Mouse (Mus musculus): Measurements from ENCODE around the gene Ttyh2.
A peak's percentile ranks its signal among the peaks of the same experiment; 100 is the strongest.

The Ttyh2 gene

GRCm38 (mm10) chr11:114680291-114680690 is 5.1 kb downstream of the Ttyh2 start:
- peak; percentile 86 to 94 for DNase-seq (ENCODE audit: inconsistent age in 2 of 2, low spot score in 1 of 2)

GRCm38 (mm10) chr11:114681054-114681453 is 5.8 kb downstream of the Ttyh2 start:
- DNase-seq (ENCODE audit: inconsistent age in 2 of 2, low spot score in 1 of 2): peak in 1 of 2 experiments; percentile 54

- DNase-seq (ENCODE audit: inconsistent age in 2 of 2, low spot score in 1 of 2): peak in 1 of 2 experiments; percentile 9
These were observed 7.2 kb downstream of the Ttyh2 start for GRCm38 (mm10) chr11:114682321-114682900.

- peak; percentile 23 to 63 for DNase-seq (ENCODE audit: inconsistent age in 2 of 2, low spot score in 1 of 2)
These were observed 7.9 kb downstream of the Ttyh2 start for GRCm38 (mm10) chr11:114683029-114683721.

GRCm38 (mm10) chr11:114683722-114684621 is 8.7 kb downstream of the Ttyh2 start:
- DNase-seq (ENCODE audit: inconsistent age in 2 of 2, low spot score in 1 of 2): no peak

GRCm38 (mm10) chr11:114684627-114685373 is 9.6 kb downstream of the Ttyh2 start:
- DNase-seq (ENCODE audit: inconsistent age in 2 of 2, low spot score in 1 of 2): peak in 1 of 2 experiments; percentile 61

GRCm38 (mm10) chr11:114685526-114686040 is 10.4 kb downstream of the Ttyh2 start:
- no peak for DNase-seq (ENCODE audit: inconsistent age in 2 of 2, low spot score in 1 of 2)

GRCm38 (mm10) chr11:114686221-114686959 is 11.2 kb downstream of the Ttyh2 start:
- peak in 1 of 2 experiments; percentile 45 for DNase-seq (ENCODE audit: inconsistent age in 2 of 2, low spot score in 1 of 2)

GRCm38 (mm10) chr11:114687574-114688188 is 12.4 kb downstream of the Ttyh2 start:
- peak; percentile 64 to 90 for DNase-seq (ENCODE audit: inconsistent age in 2 of 2, low spot score in 1 of 2)

- DNase-seq (ENCODE audit: inconsistent age in 2 of 2, low spot score in 1 of 2): no peak
These were observed 13.5 kb downstream of the Ttyh2 start for GRCm38 (mm10) chr11:114688729-114689128.

- DNase-seq (ENCODE audit: inconsistent age in 2 of 2, low spot score in 1 of 2): no peak
These were observed 15.0 kb downstream of the Ttyh2 start for GRCm38 (mm10) chr11:114690192-114690591.

- peak; percentile 86 to 91 for DNase-seq (ENCODE audit: inconsistent age in 2 of 2, low spot score in 1 of 2)
These were observed 16.4 kb downstream of the Ttyh2 start for GRCm38 (mm10) chr11:114691454-114692182.

GRCm38 (mm10) chr11:114692601-114693000 is 17.4 kb downstream of the Ttyh2 start:
- DNase-seq (ENCODE audit: inconsistent age in 2 of 2, low spot score in 1 of 2): peak in 1 of 2 experiments; percentile 46

- DNase-seq (ENCODE audit: inconsistent age in 2 of 2, low spot score in 1 of 2): peak in 1 of 2 experiments; percentile 50
These were observed 18.2 kb downstream of the Ttyh2 start for GRCm38 (mm10) chr11:114693456-114693855.

GRCm38 (mm10) chr11:114694451-114694850 is 19.2 kb downstream of the Ttyh2 start:
- DNase-seq (ENCODE audit: inconsistent age in 2 of 2, low spot score in 1 of 2): peak; percentile 84 to 92

- no peak for DNase-seq (ENCODE audit: inconsistent age in 2 of 2, low spot score in 1 of 2)
These were observed 23.3 kb downstream of the Ttyh2 start for GRCm38 (mm10) chr11:114698496-114698895.

GRCm38 (mm10) chr11:114699511-114699910 is 24.3 kb downstream of the Ttyh2 start:
- no peak for DNase-seq (ENCODE audit: inconsistent age in 2 of 2, low spot score in 1 of 2)

GRCm38 (mm10) chr11:114702311-114702995 is 27.2 kb downstream of the Ttyh2 start:
- no peak for DNase-seq (ENCODE audit: inconsistent age in 2 of 2, low spot score in 1 of 2)

All from adrenal gland, adult (tissue).